Mouse (Mus musculus): ENCODE results near the gene Rxrb. TPM values are rescaled to one million over a fixed set of nuclear protein-coding genes. Genes with fewer than 3 reads are reported as not detected.

Gene Rxrb
- total RNA-seq (2023; ENCODE audit: inconsistent age) = 108 to 117 TPM (median 111 TPM) in 4 replicates

GRCm38 (mm10) chr17:34031465-34032173 lies at the start of gene Rxrb, which contains the start of gene Slc39a7:
Gene Rxrb (plus strand): TSS chr17:34031812.
Gene Slc39a7 (minus strand): TSS chr17:34031682.

DNA sequence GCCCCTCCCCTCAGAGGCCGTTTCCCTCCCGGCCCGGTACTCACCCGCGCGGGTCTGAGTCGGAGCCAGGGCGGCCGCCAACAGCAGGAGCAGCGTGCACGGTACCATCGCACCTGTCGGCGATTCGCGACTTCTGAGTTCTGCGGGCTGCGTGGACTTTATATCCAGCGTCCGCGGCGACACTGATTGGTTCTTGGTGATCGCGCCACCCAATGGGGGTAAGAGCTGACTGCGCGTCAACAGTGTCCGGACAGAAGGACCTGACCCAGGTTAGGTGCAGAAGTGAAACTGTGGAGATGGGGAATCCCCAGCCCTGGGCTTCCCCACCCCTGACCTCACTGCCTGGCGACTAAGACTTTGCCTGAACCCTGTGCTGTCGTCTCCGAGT lies 31.5 kb upstream of the Rxrb start, which contains the start of gene H2-K1:
Gene H2-K1 (minus strand): TSS at position 198 of the 388 bp plus-strand sequence.

GRCm38 (mm10) chr17:34024317-34024821 lies 7.2 kb upstream of the Rxrb start, which contains the start of gene Ring1:
Gene Ring1 (minus strand): TSS chr17:34024680.

DNA sequence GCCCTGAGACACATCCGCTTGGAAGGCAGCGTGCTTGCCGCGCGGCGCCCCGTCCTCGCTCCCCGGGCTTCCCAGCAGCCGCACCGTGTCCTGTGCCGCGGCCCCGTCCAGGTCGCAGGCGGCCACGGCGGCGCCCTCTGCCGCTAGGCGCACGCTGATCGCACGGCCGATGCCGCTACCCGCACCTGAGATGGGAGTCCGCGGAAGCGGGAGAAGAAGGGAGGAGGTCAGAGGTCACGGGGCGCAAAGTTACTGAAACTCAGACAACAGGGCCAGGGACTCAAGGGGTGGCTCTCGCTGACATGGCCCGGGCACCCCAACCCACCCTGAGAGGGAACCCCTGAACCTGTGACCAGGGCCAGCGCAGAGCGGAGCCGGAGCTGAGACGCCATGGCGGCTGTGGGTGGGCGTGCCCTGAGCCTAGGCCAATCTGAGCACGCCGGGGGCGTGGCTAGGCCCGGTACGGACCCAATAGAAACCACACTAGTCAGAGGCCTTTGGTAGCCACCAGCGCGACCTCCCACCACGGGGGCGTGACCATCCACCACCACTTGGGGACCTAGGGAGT lies 3.9 kb upstream of the Rxrb start, which contains the start of gene H2-Ke6:
Gene H2-Ke6 (minus strand): TSS at position 405 of the 568 bp plus-strand sequence.

GRCm38 (mm10) chr17:34038878-34039561 lies 7.4 kb downstream of the Rxrb start, which contains the start of gene Col11a2:
Gene Col11a2 (plus strand): TSS chr17:34039437.

Other genes with a start within 250 kb of the Rxrb start
- 0.24 to 1.2 TPM (median 0.64 TPM) in 4 replicates for gene Angptl4, start 250.0 kb upstream of the Rxrb start, total RNA-seq (2023; ENCODE audit: inconsistent age)
- 1.9 to 3.7 TPM (median 2.4 TPM) in 4 replicates for gene Kank3, start 221.3 kb upstream of the Rxrb start, total RNA-seq (2023; ENCODE audit: inconsistent age)
- 3,373 to 3,666 TPM (median 3,453 TPM) in 4 replicates for gene Rps28, start 207.2 kb upstream of the Rxrb start, total RNA-seq (2023; ENCODE audit: inconsistent age)
- gene Ndufa7, start 207.2 kb upstream of the Rxrb start, total RNA-seq (2023; ENCODE audit: inconsistent age) = 144 to 160 TPM (median 152 TPM) in 4 replicates
- 6.1 to 11.2 TPM (median 7.1 TPM) in 4 replicates for gene Cd320, start 188.7 kb upstream of the Rxrb start, total RNA-seq (2023; ENCODE audit: inconsistent age)
- not detected in 4 replicates for gene Gm7029, start 158.0 kb upstream of the Rxrb start, total RNA-seq (2023; ENCODE audit: inconsistent age)
- 3.7 to 6.1 TPM (median 5.8 TPM) in 4 replicates for gene Kifc1, start 141.2 kb upstream of the Rxrb start, total RNA-seq (2023; ENCODE audit: inconsistent age)
- gene Platr17, start 126.7 kb upstream of the Rxrb start, total RNA-seq (2023; ENCODE audit: inconsistent age) = 0.90 to 0.93 TPM in 2 of 4 replicates, not detected in the others
- gene Daxx, start 122.4 kb upstream of the Rxrb start, total RNA-seq (2023; ENCODE audit: inconsistent age) = 43.5 to 64.5 TPM (median 57.8 TPM) in 4 replicates
- 459 to 514 TPM (median 471 TPM) in 4 replicates for gene Tapbp, start 115.9 kb upstream of the Rxrb start, total RNA-seq (2023; ENCODE audit: inconsistent age)
- gene Zbtb22, start 115.9 kb upstream of the Rxrb start, total RNA-seq (2023; ENCODE audit: inconsistent age) = 34.8 to 43.8 TPM (median 42.1 TPM) in 4 replicates
- 181 to 200 TPM (median 191 TPM) in 4 replicates for gene Rgl2, start 102.3 kb upstream of the Rxrb start, total RNA-seq (2023; ENCODE audit: inconsistent age)
- gene Pfdn6, start 91.5 kb upstream of the Rxrb start, total RNA-seq (2023; ENCODE audit: inconsistent age) = 48.8 to 71.2 TPM (median 65.7 TPM) in 4 replicates
- 37.2 to 41.1 TPM (median 38.8 TPM) in 4 replicates for gene Wdr46, start 91.2 kb upstream of the Rxrb start, total RNA-seq (2023; ENCODE audit: inconsistent age)
- gene B3galt4, start 80.3 kb upstream of the Rxrb start, total RNA-seq (2023; ENCODE audit: inconsistent age) = 4.6 to 6.3 TPM (median 6.0 TPM) in 4 replicates
- 84.3 to 90.2 TPM (median 84.9 TPM) in 4 replicates for gene Vps52, start 76.0 kb upstream of the Rxrb start, total RNA-seq (2023; ENCODE audit: inconsistent age)
- 1,477 to 1,581 TPM (median 1,522 TPM) in 4 replicates for gene Rps18, start 75.8 kb upstream of the Rxrb start, total RNA-seq (2023; ENCODE audit: inconsistent age)
- gene H2-K1, start 31.5 kb upstream of the Rxrb start, total RNA-seq (2023; ENCODE audit: inconsistent age) = 2,828 to 3,180 TPM (median 3,118 TPM) in 4 replicates
- 37.0 to 44.6 TPM (median 37.7 TPM) in 4 replicates for gene Ring1, start 7.1 kb upstream of the Rxrb start, total RNA-seq (2023; ENCODE audit: inconsistent age)
- gene H2-Ke6, start 3.8 kb upstream of the Rxrb start, total RNA-seq (2023; ENCODE audit: inconsistent age) = 116 to 159 TPM (median 139 TPM) in 4 replicates
- 76.7 to 88.4 TPM (median 86.4 TPM) in 4 replicates for gene Slc39a7, start 130 bp upstream of the Rxrb start, total RNA-seq (2023; ENCODE audit: inconsistent age)
- 5.6 to 8.4 TPM (median 6.7 TPM) in 4 replicates for gene Col11a2, start 7.6 kb downstream of the Rxrb start, total RNA-seq (2023; ENCODE audit: inconsistent age)
- gene H2-Oa, start 60.5 kb downstream of the Rxrb start, total RNA-seq (2023; ENCODE audit: inconsistent age) = 197 to 229 TPM (median 217 TPM) in 4 replicates
- 618 to 656 TPM (median 649 TPM) in 4 replicates for gene H2-DMa, start 87.7 kb downstream of the Rxrb start, total RNA-seq (2023; ENCODE audit: inconsistent age)
- gene Brd2, start 90.8 kb downstream of the Rxrb start, total RNA-seq (2023; ENCODE audit: inconsistent age) = 428 to 472 TPM (median 457 TPM) in 4 replicates
- 1,549 to 1,567 TPM (median 1,559 TPM) in 4 replicates for gene H2-DMb2, start 111.5 kb downstream of the Rxrb start, total RNA-seq (2023; ENCODE audit: inconsistent age)
- gene H2-DMb1, start 121.3 kb downstream of the Rxrb start, total RNA-seq (2023; ENCODE audit: inconsistent age) = 652 to 777 TPM (median 691 TPM) in 4 replicates
- gene Tap1, start 155.7 kb downstream of the Rxrb start, total RNA-seq (2023; ENCODE audit: inconsistent age) = 129 to 155 TPM (median 147 TPM) in 4 replicates
- 88.5 to 134 TPM (median 102 TPM) in 4 replicates for gene Psmb9, start 156.0 kb downstream of the Rxrb start, total RNA-seq (2023; ENCODE audit: inconsistent age)
- 204 to 264 TPM (median 236 TPM) in 4 replicates for gene Psmb8, start 165.9 kb downstream of the Rxrb start, total RNA-seq (2023; ENCODE audit: inconsistent age)
- gene Tap2, start 171.7 kb downstream of the Rxrb start, total RNA-seq (2023; ENCODE audit: inconsistent age) = 121 to 132 TPM (median 126 TPM) in 4 replicates
- gene H2-Ob, start 207.1 kb downstream of the Rxrb start, total RNA-seq (2023; ENCODE audit: inconsistent age) = 966 to 1,062 TPM (median 1,033 TPM) in 4 replicates
- gene H2-Ab1, start 225.9 kb downstream of the Rxrb start, total RNA-seq (2023; ENCODE audit: inconsistent age) = 5,415 to 5,641 TPM (median 5,533 TPM) in 4 replicates